Mouse (Mus musculus): ENCODE measurements at regions not wholly inside any gene's neighbourhood (a gene's known extent, or its start where the extent isn't known, plus 50 kb on each side); places are given as distances from the start of the nearest gene placed in this dataset.

- no peak for DNase-seq (ENCODE audit: low spot score)
Measured at GRCm38 (mm10) chr5:28562917-28563316, 95.9 kb upstream of the Shh start.

GRCm38 (mm10) chr5:28553543-28553942 is 86.5 kb upstream of the Shh start:
- DNase-seq (ENCODE audit: low spot score) = no peak

DNA sequence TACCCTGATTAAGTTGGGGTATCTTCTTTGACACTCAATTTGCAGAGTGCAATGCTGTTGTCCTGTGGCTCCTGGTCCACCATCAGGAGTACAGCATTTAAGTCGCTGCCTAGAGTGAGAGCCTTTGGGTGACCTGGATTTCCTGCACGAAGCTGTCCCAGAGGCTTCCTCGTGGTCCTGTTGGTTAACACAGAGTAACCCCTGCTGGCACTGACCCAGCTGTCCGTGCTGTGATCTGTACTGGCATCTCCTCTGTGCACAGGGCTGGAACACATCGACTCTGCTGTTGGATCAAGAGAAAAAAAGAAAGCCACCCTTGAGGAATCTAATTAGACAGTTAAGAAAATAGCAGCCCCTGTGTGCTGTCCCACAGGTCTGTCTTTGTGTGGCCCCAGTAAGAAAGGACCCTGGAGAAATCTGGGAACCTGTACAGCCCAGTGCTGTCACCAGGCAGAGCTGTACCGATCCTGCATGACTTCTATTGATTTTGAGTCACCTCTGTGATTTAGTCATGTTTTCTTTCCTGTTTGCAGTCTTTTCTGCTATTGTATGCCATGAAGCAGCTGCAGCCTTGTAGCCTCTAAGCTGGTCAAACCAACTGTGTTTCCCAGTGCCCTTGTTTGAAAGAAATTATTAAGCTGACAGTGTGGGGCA is 63.3 kb upstream of the Shh start:
- no peak for DNase-seq (ENCODE audit: low spot score)

GRCm38 (mm10) chr5:28526435-28526834 is 59.4 kb upstream of the Shh start:
- DNase-seq (ENCODE audit: low spot score) = no peak

- DNase-seq (ENCODE audit: low spot score) = peak; percentile 30
Measured at GRCm38 (mm10) chr5:28520800-28521707, 54.0 kb upstream of the Shh start.

DNA sequence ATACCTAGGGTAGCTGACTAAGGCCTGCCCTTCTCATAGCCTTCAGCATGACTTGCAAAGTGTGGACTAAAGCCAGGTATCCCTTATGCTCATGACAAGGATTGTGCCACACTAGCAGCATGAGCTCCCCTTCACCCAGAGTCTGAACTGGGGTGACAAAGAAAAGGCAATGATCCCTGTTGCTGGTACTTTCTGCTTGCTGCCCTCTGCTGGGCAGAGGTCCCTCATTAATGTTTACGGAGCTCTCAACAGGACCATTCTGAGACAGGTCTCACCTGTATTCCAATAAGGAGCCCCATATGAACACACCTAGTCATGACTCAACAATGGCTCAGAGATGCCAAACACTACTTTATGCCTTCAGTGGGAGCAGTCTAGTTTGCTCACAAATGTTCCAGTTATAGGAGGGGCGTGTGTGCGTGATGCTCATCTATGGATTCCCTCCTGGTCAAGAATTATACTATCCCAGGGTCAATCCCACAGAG is 52.0 kb upstream of the Shh start:
- no peak for DNase-seq (ENCODE audit: low spot score)
